Mouse (Mus musculus) thymus, postnatal 36 days (tissue): ENCODE measurements around the gene Gm20883.
"Not testable (repeated sequence)": the region's sequence is repeated elsewhere in the genome, so short reads cannot be mapped to it uniquely, and the experiment has no call there.

Source experiments
- DNase-seq, 2 experiments: peaks; one replicate each; pipeline ENCODE4 v3.0.0; 2022; ENCODE audit warnings: mixed read lengths in 2 of 2

Gene Gm20883

DNA sequence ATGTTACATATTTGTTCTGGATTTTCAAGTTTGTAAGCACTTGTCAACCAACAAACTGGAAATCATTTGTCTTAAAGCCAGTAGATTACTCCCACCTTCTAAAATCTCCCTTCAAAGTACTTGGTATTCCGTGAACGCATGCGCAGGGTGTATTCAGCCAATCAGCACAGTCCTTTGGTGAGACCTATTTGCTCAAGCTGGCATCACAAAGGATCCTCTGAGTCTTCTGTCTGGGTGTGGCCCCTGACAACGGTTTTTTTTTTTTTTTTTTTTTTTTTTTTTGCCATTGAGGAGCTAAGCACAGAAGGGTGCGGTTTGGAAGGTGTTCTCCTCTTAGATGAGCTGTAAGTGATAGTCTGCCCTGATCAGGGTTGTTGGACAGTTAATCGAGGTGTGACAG, at the start of gene Gm20883:
Gene Gm20883, plus strand, starts transcription at position 301 of the 400 bp plus-strand sequence.
- DNase-seq: not testable (repeated sequence)
